Mouse (Mus musculus) urinary bladder, adult 2 months (tissue): Measurements from ENCODE around the gene Trmt1. TPM values are rescaled to one million over a fixed set of nuclear protein-coding genes. Genes with fewer than 3 reads are reported as not detected.

ENCODE experiments used
- DNase-seq: peaks from one replicate; pipeline ENCODE4 v3.0.0; 2022; ENCODE audit warnings: low spot score
- polyA plus RNA-seq: library from polyadenylated mRNA; depleted of rRNA; stranded (reverse); fragments of >200 nt; gene quantifications from 2 replicates; pipeline ENCODE4 v1.2.3, GENCODE M21; 2012; rRNA removed

Gene Trmt1
- 71.7 and 76.3 TPM in 2 replicates for polyA plus RNA-seq

GRCm38 (mm10) chr8:84686191-84687002, at the start of gene Trmt1:
TSS of gene Trmt1 (plus strand) at chr8:84686307.
- no peak for DNase-seq

- no peak for DNase-seq
These were observed 48.1 kb upstream of the Trmt1 start for GRCm38 (mm10) chr8:84637946-84638554.

GRCm38 (mm10) chr8:84638555-84639161, 47.4 kb upstream of the Trmt1 start:
- peak; percentile 51 for DNase-seq

- peak; percentile 97 for DNase-seq
These were observed 46.7 kb upstream of the Trmt1 start for GRCm38 (mm10) chr8:84639162-84640009.

GRCm38 (mm10) chr8:84640010-84640588, 46.0 kb upstream of the Trmt1 start:
- no peak for DNase-seq

GRCm38 (mm10) chr8:84640617-84641294, 45.4 kb upstream of the Trmt1 start:
- DNase-seq, result no peak

GRCm38 (mm10) chr8:84641578-84642361, 44.3 kb upstream of the Trmt1 start:
- no peak for DNase-seq

- no peak for DNase-seq
These were observed 43.1 kb upstream of the Trmt1 start for GRCm38 (mm10) chr8:84643019-84643418.

- no peak for DNase-seq
These were observed 39.3 kb upstream of the Trmt1 start for GRCm38 (mm10) chr8:84646800-84647199.

- no peak for DNase-seq
These were observed 38.6 kb upstream of the Trmt1 start for GRCm38 (mm10) chr8:84647461-84647901.

- no peak for DNase-seq
These were observed 35.9 kb upstream of the Trmt1 start for GRCm38 (mm10) chr8:84650213-84650612.

- DNase-seq, result no peak
These were observed 32.9 kb upstream of the Trmt1 start for GRCm38 (mm10) chr8:84653092-84653631.

GRCm38 (mm10) chr8:84654597-84654996, 31.5 kb upstream of the Trmt1 start:
- DNase-seq, result no peak

GRCm38 (mm10) chr8:84655336-84656190, 30.5 kb upstream of the Trmt1 start:
- DNase-seq, result no peak

- no peak for DNase-seq
These were observed 29.9 kb upstream of the Trmt1 start for GRCm38 (mm10) chr8:84656191-84656525.

- peak; percentile 71 for DNase-seq
These were observed 29.4 kb upstream of the Trmt1 start for GRCm38 (mm10) chr8:84656641-84657126.

- no peak for DNase-seq
These were observed 28.9 kb upstream of the Trmt1 start for GRCm38 (mm10) chr8:84657203-84657602.

- DNase-seq, result no peak
These were observed 28.4 kb upstream of the Trmt1 start for GRCm38 (mm10) chr8:84657680-84658079.

GRCm38 (mm10) chr8:84658951-84659350, 27.2 kb upstream of the Trmt1 start:
- DNase-seq, result no peak
